Mouse (Mus musculus) cerebellum, adult 2 months (tissue): ENCODE results near the gene Arid3c.

Source experiments
- CTCF ChIP-seq: fragments of 200-500 bp; IDR thresholded peaks from 2 replicates; pipeline ENCODE4 v1.5.1; 2011; ENCODE audit warnings: low read depth, mild to moderate bottlenecking, control low read depth, low read length, moderate library complexity, borderline replicate concordance; ENCODE audit not compliant: insufficient read depth
- POLR2A ChIP-seq: fragments of 200-500 bp; IDR thresholded peaks from 2 replicates; pipeline ENCODE4 v1.6.1; 2011; ENCODE audit warnings: low read length, control low read depth, borderline replicate concordance; ENCODE audit not compliant: insufficient read depth

- TF ChIP-seq CTCF (no peak), POLR2A (no peak)
Observed at GRCm38 (mm10) chr4:41715082-41715481, 15.9 kb downstream of the Arid3c start.
